Mouse (Mus musculus) erythroblast, embryonic 14.5 days (primary cell): ENCODE results near the gene Ankrd39. TPM values are rescaled to one million over a fixed set of nuclear protein-coding genes. Genes with fewer than 3 reads are reported as not detected.
A peak's percentile ranks its signal among the peaks of the same experiment; 100 is the strongest.

Experiments used
- H3K27me3 ChIP-seq: 2 replicates; pipeline ENCODE4 v1.6.1; 2012; ENCODE audit warnings: inconsistent platforms; ENCODE audit not compliant: control insufficient read depth
- H3K36me3 ChIP-seq: 2 replicates; pipeline ENCODE4 v1.6.1; 2012; ENCODE audit warnings: mild to moderate bottlenecking, inconsistent platforms; ENCODE audit not compliant: control insufficient read depth
- H3K4me1 ChIP-seq: 2 replicates; pipeline ENCODE4 v1.6.1; 2012; ENCODE audit warnings: inconsistent platforms; ENCODE audit not compliant: control insufficient read depth
- H3K4me3 ChIP-seq: replicated peaks from 2 replicates; pipeline ENCODE3; 2012; ENCODE audit warnings: moderate library complexity, mild to moderate bottlenecking, inconsistent platforms
- H3K9me3 ChIP-seq: 2 replicates; pipeline ENCODE4 v1.6.1; 2012; ENCODE audit warnings: low read length, inconsistent platforms, mixed read lengths; ENCODE audit not compliant: control insufficient read depth
- GATA1 ChIP-seq: IDR thresholded peaks from 2 replicates; pipeline ENCODE4 v1.6.1; 2012; ENCODE audit warnings: low read length, inconsistent platforms, mixed read lengths
- TAL1 ChIP-seq: IDR thresholded peaks from 3 replicates; pipeline ENCODE4 v1.6.1; 2012; ENCODE audit warnings: low read length, inconsistent platforms, mixed read lengths
- polyA plus RNA-seq: library from polyadenylated mRNA; stranded (reverse); fragments of >175 nt; gene quantifications from 2 replicates; pipeline ENCODE4 v1.2.3, GENCODE M21; 2012

Gene Ankrd39
- polyA plus RNA-seq = 0.31 and 0.45 TPM in 2 replicates

DNA sequence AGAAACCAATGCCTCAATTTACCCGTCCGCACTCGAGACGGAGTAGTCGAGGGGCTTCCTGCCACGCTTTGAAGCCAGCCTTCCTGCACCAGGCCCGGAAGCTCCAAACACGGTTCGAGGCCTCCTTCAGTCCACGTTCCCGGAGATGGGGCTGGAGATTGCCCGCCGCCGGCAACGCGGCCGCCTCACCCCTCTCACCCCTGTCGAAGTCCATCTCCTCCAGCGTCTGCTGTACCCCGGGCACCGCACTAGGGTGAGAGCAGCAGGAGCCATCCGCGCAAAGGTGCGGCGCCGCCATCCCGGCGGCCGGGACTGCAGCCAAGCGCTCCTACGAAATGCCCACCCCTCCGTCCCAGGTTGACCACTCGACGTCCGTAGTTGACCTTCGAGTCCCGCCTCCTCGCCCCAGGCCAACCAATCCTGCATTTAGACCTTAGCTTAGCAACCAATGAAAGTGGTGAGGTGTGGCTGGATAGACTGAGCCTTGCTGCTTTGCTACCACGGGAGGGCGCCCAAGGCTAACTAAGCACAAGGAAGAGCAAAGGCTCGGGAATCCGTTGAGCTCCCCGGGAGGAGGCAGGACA is at the start of gene Ankrd39:
TSS of gene Ankrd39 (minus strand) at position 558 of the 584 bp plus-strand sequence.
- peaks cover 15% of the 10 kb centered on the region for H3K36me3 ChIP-seq
- peak within 1 kb of the TSS; percentile 74 for H3K4me3 ChIP-seq
- H3K27me3 ChIP-seq = no peaks in the 10 kb centered on the region
- no peaks in the 10 kb centered on the region for H3K9me3 ChIP-seq
- no peak for TF ChIP-seq TAL1
- TF ChIP-seq GATA1 = peak; percentile 44
- H3K4me1 ChIP-seq = peaks cover 21% of the 10 kb centered on the region

DNA sequence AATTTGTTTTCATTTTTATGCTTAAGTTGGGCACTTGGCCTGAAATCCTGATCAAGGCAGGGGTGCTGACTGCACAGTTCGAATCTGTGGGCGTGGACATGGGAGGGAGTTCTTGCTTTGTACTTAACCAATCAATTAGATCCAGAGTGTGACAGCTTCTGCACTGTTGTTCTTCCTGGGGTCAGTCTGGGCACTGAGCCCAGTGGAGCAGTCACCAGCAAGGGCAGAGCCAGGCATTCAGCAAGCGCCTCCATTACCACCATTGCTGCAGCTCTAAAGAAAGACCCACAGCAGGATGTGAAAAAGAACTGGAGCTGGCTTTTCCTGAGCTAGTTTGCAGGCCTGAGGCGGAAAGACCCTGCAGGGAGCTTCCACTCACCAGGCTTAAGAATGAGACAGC is 48.9 kb upstream of the Ankrd39 start:
- Histone ChIP-seq H3K27me3 (no peaks in the 10 kb centered on the region), H3K4me3 (no peak overlapping the region), H3K9me3 (no peaks in the 10 kb centered on the region), H3K4me1 (no peaks in the 10 kb centered on the region), H3K36me3 (no peaks in the 10 kb centered on the region)
- TF ChIP-seq GATA1 (no peak), TAL1 (no peak)

DNA sequence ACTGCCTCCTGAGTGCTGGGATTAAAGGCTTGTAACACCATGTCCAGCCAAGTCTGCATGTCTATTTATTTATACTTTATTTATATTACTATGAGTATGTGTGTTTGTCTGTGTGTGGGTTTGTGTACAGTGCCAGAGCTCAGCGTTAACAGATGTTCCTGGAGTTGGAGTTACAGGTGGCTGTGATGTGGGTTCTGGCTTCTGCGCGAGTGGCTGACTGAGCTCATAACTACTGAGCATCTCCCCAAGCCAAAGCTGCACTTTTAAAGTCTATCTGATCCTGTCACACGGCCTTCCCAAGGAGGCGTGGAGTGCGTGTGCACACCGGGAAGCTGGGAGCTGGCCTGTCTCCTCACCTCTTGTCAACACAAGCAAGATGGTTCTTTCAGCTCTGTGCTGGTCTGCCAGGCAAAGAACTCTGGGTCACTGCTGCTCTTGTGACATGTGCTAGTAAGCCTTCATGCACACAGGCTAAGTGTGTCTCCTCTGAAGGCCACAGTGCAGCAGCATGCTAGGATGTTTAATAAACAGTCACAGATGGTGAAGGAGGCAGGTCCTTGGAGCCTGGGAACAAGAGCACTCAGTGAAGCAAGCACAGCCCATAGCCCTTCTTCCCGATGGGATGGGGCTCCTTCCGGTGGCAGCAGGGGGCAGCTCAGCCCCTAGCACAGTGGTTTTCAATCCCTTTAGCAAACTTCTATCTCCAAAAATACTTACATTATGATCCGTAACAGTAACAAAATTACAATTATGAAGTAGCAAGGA is 48.1 kb upstream of the Ankrd39 start:
- TF ChIP-seq GATA1 = no peak
- TF ChIP-seq TAL1 = no peak
- H3K9me3 ChIP-seq = no peaks in the 10 kb centered on the region
- no peaks in the 10 kb centered on the region for H3K27me3 ChIP-seq

DNA sequence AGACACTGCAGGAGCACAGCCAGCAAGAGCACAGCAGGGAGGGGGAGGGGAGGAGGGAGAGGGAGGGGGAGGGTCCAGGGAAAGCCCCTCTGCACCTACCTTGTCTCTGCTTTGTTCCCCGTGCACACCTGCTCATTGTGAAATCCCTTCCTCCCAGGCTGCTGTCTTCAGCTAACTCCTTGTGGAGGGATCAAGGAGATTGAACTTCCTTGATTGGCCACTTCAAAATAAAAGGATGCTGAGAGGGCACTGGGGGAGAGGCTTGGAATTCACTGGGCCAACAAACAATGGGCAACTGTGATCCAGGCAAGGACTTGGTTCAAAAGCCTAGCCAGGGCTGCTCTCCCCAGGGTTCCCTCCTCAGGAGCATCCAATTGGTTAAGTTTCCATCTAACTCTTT is 45.9 kb upstream of the Ankrd39 start:
- no peak overlapping the region for H3K4me3 ChIP-seq
- no peaks in the 10 kb centered on the region for H3K4me1 ChIP-seq
- no peak for TF ChIP-seq GATA1
- TF ChIP-seq TAL1 = no peak
- H3K9me3 ChIP-seq = no peaks in the 10 kb centered on the region
- H3K36me3 ChIP-seq = no peaks in the 10 kb centered on the region
- no peaks in the 10 kb centered on the region for H3K27me3 ChIP-seq

More for the DNA sequence above, 48.1 kb upstream of the Ankrd39 start:
- Histone ChIP-seq H3K36me3 (no peaks in the 10 kb centered on the region), H3K4me3 (no peak overlapping the region), H3K4me1 (no peaks in the 10 kb centered on the region)

DNA sequence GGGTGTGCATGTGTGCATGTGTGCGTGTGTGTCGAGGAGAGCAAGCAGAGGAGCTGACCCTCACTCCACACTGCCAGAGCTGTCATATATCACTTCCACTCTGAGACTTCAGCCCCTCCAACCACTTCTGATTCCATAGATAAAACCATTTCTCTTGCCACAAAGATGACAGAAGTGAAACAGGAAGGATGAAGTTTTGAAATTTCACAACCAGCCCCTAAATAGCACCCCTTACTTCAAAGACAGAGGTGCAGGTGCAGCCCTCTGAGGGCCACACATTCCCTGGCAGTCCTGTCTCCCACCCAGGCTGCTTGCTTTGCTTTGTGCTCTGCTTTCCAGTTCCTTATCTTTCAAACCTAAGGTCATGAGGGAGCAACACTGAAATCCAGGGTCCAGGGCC is 44.2 kb upstream of the Ankrd39 start:
- TF ChIP-seq TAL1 (no peak), GATA1 (no peak)
- Histone ChIP-seq H3K4me3 (no peak overlapping the region), H3K9me3 (no peaks in the 10 kb centered on the region), H3K27me3 (no peaks in the 10 kb centered on the region), H3K36me3 (no peaks in the 10 kb centered on the region), H3K4me1 (no peaks in the 10 kb centered on the region)

DNA sequence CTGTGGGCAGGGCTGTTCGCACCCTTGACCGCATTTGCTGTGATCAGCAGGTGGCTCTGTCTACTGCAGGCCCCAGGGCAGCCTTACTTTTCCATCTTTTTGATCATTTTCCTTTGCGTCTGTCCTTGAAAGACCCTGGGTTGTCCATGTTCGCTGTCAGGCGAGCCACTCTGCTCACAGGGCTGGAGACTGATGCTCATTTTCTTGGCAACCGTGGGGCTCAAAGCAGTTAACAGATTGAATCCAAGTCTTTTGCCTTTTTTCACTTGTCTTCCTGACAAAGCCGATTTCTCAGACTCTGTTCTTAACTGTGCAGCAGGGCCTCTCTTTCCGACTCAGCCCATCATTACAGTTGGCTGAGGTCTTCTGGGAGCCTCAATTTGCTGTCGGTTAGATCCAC is 43.4 kb upstream of the Ankrd39 start:
- no peak for TF ChIP-seq TAL1
- no peak for TF ChIP-seq GATA1
- no peaks in the 10 kb centered on the region for H3K27me3 ChIP-seq
- no peaks in the 10 kb centered on the region for H3K4me1 ChIP-seq
- no peak overlapping the region for H3K4me3 ChIP-seq
- H3K36me3 ChIP-seq = no peaks in the 10 kb centered on the region
- H3K9me3 ChIP-seq = no peaks in the 10 kb centered on the region

DNA sequence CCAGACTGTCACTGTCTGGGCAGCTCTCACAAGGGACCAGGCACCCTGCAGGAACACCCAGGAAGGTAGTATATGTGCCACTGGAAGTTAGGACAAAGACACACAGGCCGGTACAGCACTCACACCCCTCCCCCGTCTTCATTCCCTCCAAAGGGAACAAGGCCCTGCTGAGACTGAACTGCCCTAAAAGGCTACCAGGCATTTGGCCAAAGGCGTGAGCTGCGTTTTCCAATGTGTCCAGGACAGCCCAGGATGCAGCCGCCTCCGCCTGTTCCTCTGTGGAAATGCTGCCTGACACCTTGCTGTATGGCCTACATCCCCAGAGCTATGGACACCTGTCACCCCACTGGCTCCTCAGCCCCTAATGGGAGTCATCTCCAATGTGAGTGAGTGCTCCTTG is 42.2 kb upstream of the Ankrd39 start:
- H3K9me3 ChIP-seq = no peaks in the 10 kb centered on the region
- H3K4me1 ChIP-seq = no peaks in the 10 kb centered on the region
- no peak overlapping the region for H3K4me3 ChIP-seq
- no peaks in the 10 kb centered on the region for H3K36me3 ChIP-seq
- H3K27me3 ChIP-seq = no peaks in the 10 kb centered on the region
- TF ChIP-seq GATA1 = no peak
- no peak for TF ChIP-seq TAL1

DNA sequence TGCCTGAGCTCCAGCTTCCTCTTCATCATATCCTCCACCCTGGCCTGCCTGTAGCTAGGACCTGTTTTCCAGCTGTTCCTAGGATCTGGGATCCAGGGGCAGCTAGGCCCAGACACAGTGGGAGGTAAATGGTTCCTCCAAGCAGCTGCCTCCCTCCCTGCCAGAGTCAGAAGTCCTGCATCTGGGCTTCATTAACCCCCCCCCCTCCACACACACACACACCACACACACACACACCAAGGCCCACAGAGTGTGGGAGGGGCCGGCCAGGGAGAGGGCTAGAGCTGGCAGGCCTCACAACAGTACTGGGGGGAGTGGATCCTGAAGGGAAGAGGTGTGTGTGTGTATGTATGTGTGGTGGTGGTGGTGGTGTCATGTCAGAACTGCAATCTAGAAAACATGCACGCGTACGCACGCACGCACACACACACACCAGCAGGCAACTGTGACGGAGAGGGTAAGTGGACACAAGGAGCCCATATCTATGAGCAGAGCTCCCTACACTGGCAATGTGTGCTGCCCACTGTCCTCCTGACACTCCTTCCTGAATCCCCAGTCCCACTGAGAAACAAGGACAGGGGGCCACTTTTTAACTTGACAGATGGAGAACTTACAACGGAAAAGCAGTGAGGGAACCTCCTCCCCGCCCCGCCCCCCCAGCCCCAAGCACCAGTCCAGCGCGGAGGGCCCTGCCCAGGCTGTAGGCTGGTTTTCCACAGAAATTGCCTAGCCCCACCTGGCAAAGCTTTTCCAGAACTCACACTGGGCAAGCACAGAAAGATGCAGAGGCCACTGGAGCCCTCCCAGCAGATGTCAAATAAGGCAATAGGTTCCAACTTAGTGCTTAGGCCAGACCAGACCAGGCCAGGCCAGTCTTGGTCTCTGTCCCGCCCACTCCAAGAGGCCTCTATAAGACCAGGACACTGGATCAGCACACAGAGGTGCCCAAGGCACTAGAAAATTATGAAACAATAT is 41.5 kb upstream of the Ankrd39 start:
- H3K36me3 ChIP-seq = no peaks in the 10 kb centered on the region
- H3K4me1 ChIP-seq = no peaks in the 10 kb centered on the region
- H3K9me3 ChIP-seq = no peaks in the 10 kb centered on the region
- TF ChIP-seq GATA1 = no peak
- TF ChIP-seq TAL1 = no peak
- no peak overlapping the region for H3K4me3 ChIP-seq
- H3K27me3 ChIP-seq = no peaks in the 10 kb centered on the region

DNA sequence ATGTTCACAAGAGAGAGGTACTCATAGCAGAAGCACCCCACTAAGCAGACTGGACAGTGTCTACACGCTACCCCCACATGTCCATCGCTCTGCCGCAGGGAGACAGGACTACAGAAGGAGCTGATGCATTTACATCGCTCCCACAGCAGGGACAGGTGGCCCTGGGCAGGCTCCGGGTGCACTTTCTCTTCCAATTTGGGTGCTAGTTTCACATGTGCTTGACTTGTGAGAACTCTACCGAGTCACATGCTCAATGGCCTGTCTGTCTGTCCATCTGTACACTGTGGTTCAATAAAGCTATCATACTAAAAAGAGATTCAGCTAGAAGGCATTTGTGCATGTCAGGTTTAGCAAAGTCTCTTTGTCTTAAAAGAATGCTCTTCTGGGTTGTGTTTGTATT is 40.6 kb upstream of the Ankrd39 start:
- no peak overlapping the region for H3K4me3 ChIP-seq
- TF ChIP-seq GATA1 (no peak), TAL1 (no peak)
- no peaks in the 10 kb centered on the region for H3K9me3 ChIP-seq
- no peaks in the 10 kb centered on the region for H3K4me1 ChIP-seq
- no peaks in the 10 kb centered on the region for H3K27me3 ChIP-seq
- H3K36me3 ChIP-seq = no peaks in the 10 kb centered on the region
